Mouse (Mus musculus) liver, embryonic 16.5 days (tissue): ENCODE measurements around the gene Ache. TPM values are rescaled to one million over a fixed set of nuclear protein-coding genes. Genes with fewer than 3 reads are reported as not detected.

Experiments
- ATAC-seq: fragments of 200-750 bp; cut with Nextera tagmentation; 2 replicates; pipeline ENCODE4 v1.8.0; 2017; ENCODE audit warnings: low read depth, mild to moderate bottlenecking, moderate number of reproducible peaks, moderate library complexity
- H3K27ac ChIP-seq: fragments of 300-500 bp; sonication (generic); 2 replicates; pipeline ENCODE4 v1.5.1; 2014; ENCODE audit warnings: mild to moderate bottlenecking, low read length
- H3K27me3 ChIP-seq: fragments of 300-500 bp; sonication (generic); 2 replicates; pipeline ENCODE4 v1.6.1; 2014; ENCODE audit warnings: low read depth, low read length, mixed read lengths; ENCODE audit not compliant: control insufficient read depth, insufficient read depth
- H3K36me3 ChIP-seq: fragments of 300-500 bp; sonication (generic); 2 replicates; pipeline ENCODE4 v1.6.1; 2014; ENCODE audit warnings: mild to moderate bottlenecking; ENCODE audit not compliant: control insufficient read depth, insufficient read depth
- H3K4me1 ChIP-seq: fragments of 300-500 bp; sonication (generic); 2 replicates; pipeline ENCODE4 v1.6.1; 2014; ENCODE audit warnings: low read depth, low read length, mixed read lengths; ENCODE audit not compliant: control insufficient read depth
- H3K4me2 ChIP-seq: fragments of 300-500 bp; sonication (generic); 2 replicates; pipeline ENCODE4 v1.6.1; 2014; ENCODE audit warnings: low read depth, low read length, mixed read lengths
- H3K4me3 ChIP-seq: fragments of 300-500 bp; sonication (generic); 2 replicates; pipeline ENCODE4 v1.5.1; 2014; ENCODE audit warnings: low read depth, mild to moderate bottlenecking, low read length
- H3K9ac ChIP-seq: fragments of 300-500 bp; sonication (generic); 2 replicates; pipeline ENCODE4 v1.6.1; 2014; ENCODE audit warnings: low read depth, low read length
- H3K9me3 ChIP-seq: fragments of 300-500 bp; sonication (generic); replicated peaks from 2 replicates; pipeline ENCODE4 v1.6.1; 2016; ENCODE audit warnings: low read length; ENCODE audit not compliant: control insufficient read depth
- WGBS: fragments of 180-500 bp; shearing (Covaris S2); extraction: QIAGEN DNeasy Blood & Tissue Kit; methylation state at CpG from one replicate; pipeline ENCODE4 v1.1.7; 2014; ENCODE audit not compliant: insufficient replicate concordance; 5-methylcytosine and 5-hydroxymethylcytosine counted together
- polyA plus RNA-seq: library from polyadenylated mRNA; unstranded; fragments of >200 nt; fragmentation: Nextera tagmentation; extraction: Ambion mirVana; gene quantifications from 2 replicates; pipeline ENCODE4 v1.2.1, GENCODE M21; 2015

Gene Ache
- polyA plus RNA-seq, 1 experiment from 2014 or later: 18.6 TPM

- under 1% methylated on average over 16 of the region's 16 CpGs for WGBS
These were observed 676 bp upstream of the Ache start for GRCm38 (mm10) chr5:137286655-137287031.

DNA sequence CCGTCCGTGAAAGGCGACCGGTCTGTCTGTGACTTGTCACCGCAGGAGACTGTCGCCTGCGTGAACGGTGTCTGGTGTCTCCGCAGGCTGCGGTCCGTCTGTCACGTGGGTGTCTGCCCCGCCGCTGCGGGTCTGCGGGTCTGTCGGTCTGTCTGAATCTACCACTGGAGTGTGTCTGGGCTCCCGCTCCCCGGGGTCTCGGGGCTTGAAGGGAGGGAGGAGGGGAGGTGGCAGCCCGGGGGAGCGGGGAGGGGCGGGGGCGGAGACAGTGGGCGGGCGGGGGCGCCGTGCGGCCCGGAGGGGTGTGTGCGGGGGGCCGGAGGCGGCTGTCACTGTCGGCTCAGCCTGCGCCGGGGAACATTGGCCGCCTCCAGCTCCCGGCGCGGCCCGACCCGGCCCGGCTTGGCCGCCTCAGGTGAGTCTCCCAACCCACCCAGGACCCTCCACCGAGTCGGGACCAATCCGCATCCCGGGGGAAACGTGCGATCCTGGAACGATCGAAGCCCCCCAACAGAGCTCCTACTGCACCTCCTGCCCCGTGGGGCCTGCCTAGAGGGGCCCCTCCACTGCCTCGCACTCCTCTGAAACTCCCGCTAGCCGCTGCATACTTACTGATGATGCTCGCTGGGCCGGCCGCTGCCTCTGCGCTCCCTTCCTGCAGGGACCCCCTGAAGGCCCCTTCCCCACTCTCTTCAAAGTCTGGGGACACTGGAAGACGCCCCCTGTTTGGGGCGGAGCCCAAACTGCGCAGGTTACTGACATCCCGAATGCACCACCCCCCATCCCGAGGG is 829 bp downstream of the Ache start:
- Histone ChIP-seq H3K9ac (peak overlapping the region; percentile 91), H3K9me3 (no peaks in the 10 kb centered on the region), H3K27ac (peak overlapping the region; percentile 100), H3K4me1 (peaks cover 57% of the 10 kb centered on the region), H3K36me3 (no peaks in the 10 kb centered on the region), H3K4me2 (peak overlapping the region; percentile 100), H3K27me3 (peaks cover 26% of the 10 kb centered on the region), H3K4me3 (peak overlapping the region; percentile 79)
- WGBS: under 1% methylated on average over 61 of the region's 65 CpGs
- no peak for ATAC-seq

More at GRCm38 (mm10) chr5:137286655-137287031, 676 bp upstream of the Ache start:
- Histone ChIP-seq H3K27me3 (peaks cover 26% of the 10 kb centered on the region), H3K27ac (no peak overlapping the region), H3K9me3 (no peaks in the 10 kb centered on the region), H3K4me2 (peak overlapping the region; percentile 100), H3K4me1 (peaks cover 42% of the 10 kb centered on the region), H3K36me3 (no peaks in the 10 kb centered on the region), H3K4me3 (peak overlapping the region; percentile 79), H3K9ac (peak overlapping the region; percentile 91)
- ATAC-seq: no peak

DNA sequence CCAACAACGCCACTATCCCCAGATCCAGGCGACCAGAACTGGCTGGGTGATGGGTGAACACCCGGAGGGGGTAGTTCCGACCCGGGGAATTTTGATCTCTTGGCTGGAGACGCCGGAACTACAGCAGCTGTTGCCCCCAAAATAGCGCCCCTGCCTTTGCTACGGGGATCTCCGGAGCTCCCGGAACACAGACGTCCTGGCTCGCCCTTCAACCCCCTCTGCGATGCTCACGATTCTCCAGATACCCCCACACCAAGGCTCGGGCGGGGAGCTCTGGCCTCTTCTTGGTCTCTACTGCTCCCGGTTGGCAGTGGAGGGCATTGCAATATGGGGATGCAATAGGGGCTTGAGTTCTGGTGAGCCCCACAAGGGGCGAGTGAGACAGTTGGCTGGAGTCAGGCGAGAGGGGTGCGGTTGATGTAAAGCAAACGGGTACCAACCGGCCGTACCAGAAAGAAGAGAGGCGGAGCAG is 1.7 kb downstream of the Ache start:
- Histone ChIP-seq H3K9ac (peak overlapping the region; percentile 91), H3K4me1 (peaks cover 64% of the 10 kb centered on the region)
- WGBS: 1% methylated on average over 25 of the region's 25 CpGs

DNA sequence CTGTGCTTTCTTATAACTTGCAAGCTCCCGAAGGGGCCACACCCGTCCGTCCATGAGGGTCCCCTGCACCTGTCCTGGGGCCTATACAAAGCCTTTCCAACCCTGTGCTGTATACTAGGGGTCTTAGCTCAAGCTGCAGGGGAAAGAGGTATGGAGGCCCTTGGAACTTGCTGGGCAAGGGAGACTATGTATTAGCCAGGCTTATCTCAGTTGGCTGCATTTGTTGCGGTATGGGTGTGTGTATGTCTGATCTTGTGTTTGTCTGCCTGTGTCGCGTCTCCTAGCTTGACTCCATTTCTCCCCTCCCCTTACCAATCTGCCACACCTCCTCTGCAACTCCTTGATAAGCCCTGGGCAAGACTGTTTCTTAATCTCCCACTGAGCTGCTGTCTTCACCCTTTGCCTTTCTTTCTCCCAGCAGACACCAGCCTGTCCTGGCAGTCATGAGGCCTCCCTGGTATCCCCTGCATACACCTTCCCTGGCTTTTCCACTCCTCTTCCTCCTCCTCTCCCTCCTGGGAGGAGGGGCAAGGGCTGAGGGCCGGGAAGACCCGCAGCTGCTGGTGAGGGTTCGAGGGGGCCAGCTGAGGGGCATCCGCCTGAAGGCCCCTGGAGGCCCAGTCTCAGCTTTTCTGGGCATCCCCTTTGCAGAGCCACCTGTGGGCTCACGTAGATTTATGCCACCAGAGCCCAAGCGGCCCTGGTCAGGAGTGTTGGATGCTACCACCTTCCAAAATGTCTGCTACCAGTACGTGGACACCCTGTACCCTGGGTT is 2.5 kb downstream of the Ache start:
- peak overlapping the region; percentile 100 for H3K27ac ChIP-seq
- peaks cover 68% of the 10 kb centered on the region for H3K4me1 ChIP-seq
- H3K9ac ChIP-seq: peak overlapping the region; percentile 91
- ATAC-seq: peak; percentile 72
- no peaks in the 10 kb centered on the region for H3K9me3 ChIP-seq
- H3K4me2 ChIP-seq: peak overlapping the region; percentile 100
- peaks cover 26% of the 10 kb centered on the region for H3K27me3 ChIP-seq
- 20% methylated on average over 13 of the region's 13 CpGs for WGBS
- no peaks in the 10 kb centered on the region for H3K36me3 ChIP-seq
- peak overlapping the region; percentile 79 for H3K4me3 ChIP-seq

More for the DNA sequence above, 1.7 kb downstream of the Ache start:
- peak; percentile 35 for ATAC-seq
- H3K27me3 ChIP-seq: peaks cover 26% of the 10 kb centered on the region
- H3K4me3 ChIP-seq: peak overlapping the region; percentile 79
- no peaks in the 10 kb centered on the region for H3K36me3 ChIP-seq
- H3K27ac ChIP-seq: peak overlapping the region; percentile 100
- peak overlapping the region; percentile 100 for H3K4me2 ChIP-seq
- H3K9me3 ChIP-seq: no peaks in the 10 kb centered on the region

- H3K4me2 ChIP-seq: peak overlapping the region; percentile 100
- peak; percentile 70 for ATAC-seq
- no peaks in the 10 kb centered on the region for H3K9me3 ChIP-seq
- H3K4me1 ChIP-seq: peaks cover 77% of the 10 kb centered on the region
- H3K27ac ChIP-seq: peak overlapping the region; percentile 100
- peak overlapping the region; percentile 87 for H3K9ac ChIP-seq
- WGBS: 13% methylated on average over 15 of the region's 15 CpGs
- peaks cover 9% of the 10 kb centered on the region for H3K36me3 ChIP-seq
- H3K27me3 ChIP-seq: peaks cover 26% of the 10 kb centered on the region
- peak overlapping the region; percentile 79 for H3K4me3 ChIP-seq
These were observed 3.4 kb downstream of the Ache start for GRCm38 (mm10) chr5:137290677-137291076.

GRCm38 (mm10) chr5:137291381-137291926 is 4.1 kb downstream of the Ache start:
- no peak for ATAC-seq
- Histone ChIP-seq H3K9me3 (no peaks in the 10 kb centered on the region), H3K4me1 (peaks cover 75% of the 10 kb centered on the region), H3K4me3 (peak overlapping the region; percentile 79), H3K27me3 (peaks cover 26% of the 10 kb centered on the region), H3K27ac (peak overlapping the region; percentile 100), H3K4me2 (peak overlapping the region; percentile 100), H3K9ac (peak overlapping the region; percentile 80), H3K36me3 (peaks cover 16% of the 10 kb centered on the region)
- WGBS: 66% methylated on average over 15 of the region's 15 CpGs

DNA sequence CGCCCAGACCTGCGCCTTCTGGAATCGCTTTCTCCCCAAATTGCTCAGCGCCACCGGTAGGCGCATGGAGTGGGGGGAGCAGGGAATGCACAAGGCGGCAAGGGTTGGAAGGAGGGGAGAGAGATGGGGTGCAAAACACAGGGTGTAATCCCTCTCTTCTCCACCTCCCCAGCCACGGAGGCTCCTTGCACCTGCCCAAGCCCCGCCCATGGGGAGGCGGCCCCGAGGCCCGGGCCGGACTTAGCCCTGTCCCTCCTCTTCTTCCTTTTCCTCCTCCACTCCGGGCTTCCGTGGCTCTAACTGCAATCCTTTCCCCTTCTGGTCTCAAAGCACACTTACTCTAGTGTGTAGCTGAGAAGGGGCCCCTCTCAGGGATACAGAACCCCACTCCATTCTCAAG is 6.0 kb downstream of the Ache start:
- peak; percentile 37 for ATAC-seq
- Histone ChIP-seq H3K9ac (peak overlapping the region; percentile 80), H3K36me3 (peaks cover 35% of the 10 kb centered on the region), H3K4me1 (peaks cover 58% of the 10 kb centered on the region), H3K9me3 (no peaks in the 10 kb centered on the region), H3K4me3 (peak overlapping the region; percentile 79), H3K27ac (peak overlapping the region; percentile 100), H3K27me3 (peaks cover 13% of the 10 kb centered on the region), H3K4me2 (peak overlapping the region; percentile 100)
- under 1% methylated on average over 15 of the region's 15 CpGs for WGBS

DNA sequence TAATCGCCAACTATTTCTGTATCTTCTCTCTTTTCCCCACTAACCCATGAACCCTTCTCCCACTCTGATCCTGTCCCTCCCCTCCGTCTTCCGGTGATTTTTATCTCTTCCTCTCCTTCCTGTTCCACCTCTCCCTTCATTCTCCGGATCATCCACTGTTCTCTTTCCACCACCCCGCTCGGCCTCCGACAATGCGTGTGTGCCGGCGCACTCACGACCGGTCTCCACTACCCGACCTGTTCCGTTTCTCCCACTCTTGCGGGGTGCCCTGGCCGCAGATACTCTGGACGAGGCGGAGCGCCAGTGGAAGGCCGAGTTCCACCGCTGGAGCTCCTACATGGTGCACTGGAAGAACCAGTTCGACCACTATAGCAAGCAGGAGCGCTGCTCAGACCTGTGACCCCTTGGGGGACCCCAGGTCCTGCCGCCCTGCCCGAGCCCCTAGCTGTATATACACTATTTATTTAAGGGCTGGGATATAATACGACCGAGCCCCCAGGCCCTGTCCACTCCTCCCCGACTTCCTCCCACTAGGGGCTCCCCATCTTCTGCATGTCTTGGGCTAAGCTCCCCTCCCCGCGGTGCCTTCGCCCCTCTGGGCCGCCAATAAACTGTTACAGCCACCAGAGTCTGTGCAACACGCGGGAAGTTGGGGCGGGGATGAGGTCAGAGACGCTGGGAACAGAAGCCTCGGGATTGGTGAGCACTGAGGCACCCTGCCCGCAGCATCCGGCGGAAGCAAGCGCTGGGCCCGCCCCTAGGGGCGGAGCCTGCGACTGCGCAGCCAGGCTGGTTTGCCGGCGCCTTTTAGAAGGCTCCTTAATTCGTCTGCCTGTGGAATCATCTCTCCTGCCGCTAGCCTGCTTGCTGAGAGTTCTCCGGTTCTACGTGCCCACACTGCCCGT is 6.8 kb downstream of the Ache start, which contains the start of gene Ufsp1:
Gene Ufsp1 (plus strand): TSS at position 791 of the 905 bp plus-strand sequence.
- Histone ChIP-seq H3K36me3 (peaks cover 42% of the 10 kb centered on the region), H3K4me1 (peaks cover 52% of the 10 kb centered on the region), H3K9ac (peak within 1 kb of the TSS; percentile 80), H3K9me3 (no peaks in the 10 kb centered on the region), H3K4me2 (peak within 1 kb of the TSS; percentile 100), H3K4me3 (peak within 1 kb of the TSS; percentile 79), H3K27ac (peak within 1 kb of the TSS; percentile 100), H3K27me3 (peaks cover 9% of the 10 kb centered on the region)
- ATAC-seq: peak; percentile 70
- under 1% methylated on average over 52 of the region's 52 CpGs for WGBS
